Mouse (Mus musculus): ENCODE measurements around the gene Slc26a6.

The Slc26a6 gene

DNA sequence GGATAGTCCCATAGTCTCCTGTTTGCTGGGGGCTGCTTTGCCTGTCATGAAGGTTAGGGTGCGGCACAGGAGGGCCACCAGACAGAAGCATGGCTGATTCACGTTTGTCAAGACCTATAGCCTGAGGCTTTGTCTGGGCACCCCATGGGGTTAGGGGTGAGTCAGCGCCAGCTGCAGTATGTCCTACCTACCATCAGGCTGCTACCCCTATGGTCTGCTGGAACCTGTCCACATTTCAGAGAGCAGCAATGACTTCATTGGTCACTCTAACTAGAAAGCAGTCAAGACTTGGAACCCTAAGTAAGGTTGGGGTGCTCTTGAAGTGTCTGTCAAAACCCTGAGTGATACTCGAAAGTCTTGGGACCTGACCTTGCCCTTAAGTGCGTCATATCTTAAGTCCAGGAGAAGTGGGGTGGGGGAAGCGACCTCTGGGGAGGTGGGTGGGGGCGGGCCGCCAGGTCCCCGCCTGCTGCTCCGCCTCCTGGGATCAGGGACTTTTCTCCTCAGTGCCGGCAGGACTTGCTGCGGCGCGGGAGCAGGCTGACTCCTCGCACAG lies 100.1 kb downstream of the Slc26a6 start, which contains the start of gene Col7a1:
TSS of gene Col7a1 (plus strand) at position 506 of the 556 bp plus-strand sequence.
- DNase-seq (ENCODE audit: extremely low spot score, low read depth, low spot score): no peak

DNA sequence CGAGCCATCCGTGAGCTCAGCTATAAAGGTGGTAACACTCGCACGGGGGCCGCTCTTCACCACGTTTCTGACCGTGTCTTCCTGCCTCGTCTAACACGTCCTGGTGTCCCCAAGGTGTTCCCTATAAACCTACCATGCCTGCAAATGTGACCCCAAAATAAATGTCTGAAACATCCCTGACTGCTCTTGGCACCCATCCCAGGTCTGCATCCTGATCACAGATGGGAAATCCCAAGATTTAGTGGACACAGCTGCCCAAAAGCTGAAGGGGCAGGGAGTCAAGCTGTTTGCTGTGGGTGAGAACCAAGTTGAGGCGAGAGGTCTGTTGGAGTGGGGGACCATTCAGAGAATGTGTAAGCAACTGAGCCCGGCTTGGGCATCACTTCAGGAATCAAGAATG lies 102.2 kb downstream of the Slc26a6 start:
- no peak for DNase-seq (ENCODE audit: extremely low spot score, low read depth, low spot score)

DNA sequence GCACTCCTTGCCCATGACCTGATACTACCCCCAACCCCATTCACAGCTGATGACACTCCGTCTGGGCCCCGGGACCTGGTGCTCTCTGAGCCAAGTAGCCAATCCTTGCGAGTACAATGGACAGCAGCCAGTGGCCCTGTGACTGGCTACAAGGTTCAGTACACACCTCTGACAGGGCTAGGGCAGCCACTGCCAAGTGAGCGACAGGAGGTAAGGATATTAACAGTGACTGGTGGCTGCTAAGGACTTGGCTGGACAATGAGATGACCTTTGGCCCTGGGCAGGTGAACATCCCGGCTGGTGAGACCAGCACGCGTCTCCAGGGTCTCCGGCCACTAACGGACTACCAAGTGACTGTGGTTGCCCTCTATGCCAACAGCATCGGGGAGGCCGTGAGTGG lies 102.8 kb downstream of the Slc26a6 start:
- no peak for DNase-seq (ENCODE audit: extremely low spot score, low read depth, low spot score)

All from hindlimb bud, embryonic 11.5 days (tissue).